Mouse (Mus musculus) cerebellum, adult 18-20 months (tissue): ENCODE results near the gene Mob3c.

Experiments used
- DNase-seq, 2 experiments: peaks; one replicate each; pipeline ENCODE4 v3.0.0; 2021

The Mob3c gene

DNA sequence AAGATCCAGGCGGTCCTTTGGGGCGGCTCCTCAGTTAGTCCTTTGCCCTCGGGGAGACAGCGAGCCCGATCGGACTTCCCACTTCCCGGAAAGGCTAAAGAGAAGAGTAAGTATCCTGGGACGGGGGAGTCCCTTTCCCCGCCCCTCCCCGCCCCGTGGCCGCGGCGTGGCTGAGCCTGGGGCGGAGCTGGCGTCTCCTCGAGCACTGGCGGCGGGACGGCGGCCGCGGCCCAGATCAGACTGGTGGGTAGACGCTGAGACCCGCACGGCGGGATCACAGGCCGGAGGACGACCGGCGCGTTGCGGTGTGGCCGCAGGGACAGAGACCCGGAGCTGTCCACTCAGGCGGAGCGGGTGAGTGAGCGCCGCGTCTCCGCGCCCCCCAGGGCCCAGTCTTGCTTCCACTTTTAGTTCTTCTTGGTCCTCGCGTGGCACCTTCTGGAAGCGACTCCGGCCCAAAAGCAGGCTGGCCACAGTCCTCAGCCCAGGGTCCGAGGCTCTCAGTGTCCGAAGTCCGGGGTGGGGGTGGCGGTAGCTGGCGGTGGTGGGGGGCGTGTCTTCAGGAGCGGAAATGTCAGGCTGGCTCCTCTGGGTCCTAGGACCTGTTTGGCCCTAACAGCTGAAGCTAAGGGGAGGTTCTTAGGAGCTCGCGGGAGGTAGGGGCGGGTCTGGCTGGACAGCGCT lies at the start of gene Mob3c:
Mob3c (plus strand) TSS at position 205 of the 684 bp plus-strand sequence.
- DNase-seq = peak; percentile 72 to 75

DNA sequence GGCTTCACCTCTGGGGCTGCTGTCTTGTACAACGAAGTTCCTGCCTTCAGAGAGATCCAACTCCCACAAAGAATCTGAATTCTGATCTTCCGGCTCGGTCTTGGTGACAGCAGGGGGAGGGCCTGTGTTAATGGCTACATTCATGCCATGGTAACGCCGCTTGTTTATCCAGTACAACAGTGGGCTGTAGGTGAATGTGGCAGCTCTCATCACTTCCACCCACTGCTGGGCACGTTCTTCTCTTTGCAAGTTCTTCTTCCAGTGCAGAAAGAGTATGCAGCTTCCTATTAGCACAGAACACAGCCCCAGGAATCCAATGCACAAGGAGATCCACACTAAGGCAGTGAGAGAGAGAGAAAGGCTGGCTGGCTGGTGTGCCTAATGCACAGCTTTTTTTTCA lies 47.6 kb upstream of the Mob3c start:
- DNase-seq = no peak

DNA sequence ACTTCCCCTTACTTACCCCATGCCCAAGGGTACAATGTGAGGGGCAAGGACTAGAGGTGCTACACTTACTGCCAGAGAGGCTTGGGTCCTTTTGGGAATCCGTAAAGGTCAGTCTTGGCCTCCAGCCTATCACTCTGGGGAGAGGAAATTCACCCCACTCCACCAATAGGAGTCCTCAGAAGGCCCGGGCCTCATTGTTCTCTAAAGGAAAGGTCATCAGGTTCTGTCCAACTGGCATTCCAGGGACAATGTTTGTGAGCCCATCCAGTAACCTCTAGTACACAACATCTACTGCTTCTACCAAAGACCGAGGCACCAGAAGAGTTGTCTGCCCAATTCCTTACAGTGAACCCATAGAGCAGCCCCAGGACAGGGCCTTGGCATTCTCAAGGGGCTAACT lies 47.0 kb upstream of the Mob3c start, which contains the start of gene Tex38:
Tex38 (minus strand) TSS at position 101 of the 400 bp plus-strand sequence.
- no peak for DNase-seq

DNA sequence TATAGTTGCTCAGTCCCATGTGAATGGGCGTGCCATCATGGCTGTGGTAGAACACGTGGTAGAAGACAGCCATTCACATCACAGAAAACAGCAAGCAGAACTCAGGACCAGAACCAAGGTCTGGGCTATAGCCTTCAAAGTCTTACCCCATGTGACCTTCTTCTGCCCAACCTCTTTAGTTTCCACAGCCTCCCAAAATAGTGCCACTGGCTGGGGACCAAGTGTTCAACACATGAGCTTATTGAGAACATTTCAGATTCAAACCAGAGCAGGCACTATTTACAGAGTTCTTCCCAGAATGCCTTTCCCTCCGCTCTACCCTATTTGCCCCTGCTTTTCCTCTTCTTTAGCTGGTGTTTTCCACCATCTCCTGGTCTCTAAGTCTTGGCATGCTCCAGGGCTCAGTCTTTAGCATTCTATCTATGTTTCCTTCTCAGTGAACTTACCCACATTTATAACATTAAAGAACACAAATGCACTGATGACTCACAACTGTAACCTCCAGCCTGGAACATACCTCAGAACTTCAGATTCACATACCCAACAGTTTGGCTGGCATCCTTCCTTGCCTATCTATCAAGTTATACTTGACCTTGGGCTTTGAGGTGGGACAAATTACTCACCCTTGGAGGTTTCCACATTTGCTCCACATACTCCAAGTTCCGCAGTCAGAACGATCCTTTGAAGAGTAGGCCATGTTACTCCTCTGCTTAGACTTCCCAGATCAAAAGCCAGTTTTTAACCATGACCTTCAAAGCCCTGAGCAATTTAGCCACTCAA lies 45.7 kb upstream of the Mob3c start:
- no peak for DNase-seq

DNA sequence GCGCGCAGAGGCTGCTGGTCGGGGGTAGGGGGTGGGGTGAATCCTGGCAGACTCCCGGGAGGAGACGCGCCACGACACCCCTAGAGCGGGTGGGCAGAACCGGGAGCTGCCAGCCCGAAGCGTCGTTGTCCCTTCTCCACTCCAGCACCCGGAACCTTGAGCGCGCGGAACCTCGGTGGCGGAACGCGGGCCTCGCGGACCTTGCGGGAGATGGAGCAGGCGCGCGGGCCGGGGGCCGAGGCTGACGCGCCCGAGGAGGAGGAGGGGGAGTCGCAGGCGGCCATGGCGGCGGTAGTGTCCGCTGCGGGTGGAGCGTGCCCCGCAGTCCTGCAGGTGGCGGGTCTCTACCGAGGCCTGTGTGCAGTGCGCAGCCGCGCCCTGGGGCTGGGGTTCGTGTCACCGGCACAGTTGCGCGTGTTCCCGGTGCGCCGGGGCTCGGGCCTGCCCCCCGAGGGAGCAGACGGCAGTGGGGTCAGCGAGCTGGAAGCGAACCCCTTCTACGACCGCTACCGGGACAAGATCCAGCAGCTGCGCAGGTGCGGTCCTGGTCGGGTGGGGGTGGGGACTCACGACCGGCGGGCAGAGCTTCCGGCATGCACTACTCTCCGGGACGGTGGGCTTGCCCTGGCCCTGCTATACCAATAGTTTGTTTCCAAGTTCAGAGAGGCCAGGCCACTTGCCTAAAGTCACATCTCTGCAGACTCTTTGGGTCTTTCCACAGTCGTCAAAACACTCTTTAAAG lies 43.0 kb upstream of the Mob3c start, which contains the start of gene Atpaf1:
Atpaf1 (plus strand) TSS at position 44 of the 742 bp plus-strand sequence.
- DNase-seq = peak; percentile 73 to 87

DNA sequence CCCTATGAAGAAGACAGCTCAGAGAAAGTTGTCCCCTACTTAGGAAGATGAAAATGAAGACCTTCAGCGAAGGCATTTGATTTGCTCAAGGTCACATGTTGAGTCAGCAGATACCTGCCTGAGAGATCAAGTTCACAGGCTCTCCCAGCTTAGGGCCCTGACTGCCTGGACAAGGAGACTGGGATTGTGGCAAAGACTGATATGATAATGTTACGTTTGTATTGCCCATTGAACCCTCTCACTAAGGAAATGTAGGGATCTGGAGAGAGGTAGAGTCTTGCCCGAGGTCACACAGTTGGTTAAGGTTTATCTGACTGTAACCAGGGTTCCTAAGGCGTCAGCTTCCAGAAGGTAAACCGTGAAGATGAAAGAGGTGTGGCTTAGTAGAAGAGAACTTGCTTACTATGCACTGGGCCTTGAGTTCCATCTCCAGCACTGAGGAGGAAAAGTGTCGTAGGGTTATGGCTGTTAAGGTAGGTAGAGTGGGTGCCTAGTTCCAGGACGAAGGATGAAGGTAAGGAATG lies 42.3 kb upstream of the Mob3c start:
- DNase-seq = no peak

DNA sequence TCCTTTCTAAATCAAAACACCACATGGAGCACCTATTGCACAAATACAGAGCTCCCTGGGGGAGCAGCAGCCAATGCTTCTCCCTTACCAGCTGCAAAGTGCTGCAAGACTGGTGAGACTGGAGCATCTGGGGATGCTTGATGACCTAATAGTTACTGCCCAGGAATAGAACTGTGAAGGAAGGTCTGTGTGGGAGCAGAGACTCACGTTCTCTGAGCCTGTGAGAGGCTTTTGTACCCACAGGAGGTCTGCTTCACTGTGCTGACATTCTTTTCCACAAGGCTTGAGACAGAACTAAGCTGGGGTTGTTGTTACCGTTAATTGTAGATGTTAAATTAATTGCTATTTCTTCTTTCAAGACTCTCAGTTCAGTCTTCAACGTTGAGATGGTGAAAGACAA lies 37.0 kb upstream of the Mob3c start:
- DNase-seq = no peak

DNA sequence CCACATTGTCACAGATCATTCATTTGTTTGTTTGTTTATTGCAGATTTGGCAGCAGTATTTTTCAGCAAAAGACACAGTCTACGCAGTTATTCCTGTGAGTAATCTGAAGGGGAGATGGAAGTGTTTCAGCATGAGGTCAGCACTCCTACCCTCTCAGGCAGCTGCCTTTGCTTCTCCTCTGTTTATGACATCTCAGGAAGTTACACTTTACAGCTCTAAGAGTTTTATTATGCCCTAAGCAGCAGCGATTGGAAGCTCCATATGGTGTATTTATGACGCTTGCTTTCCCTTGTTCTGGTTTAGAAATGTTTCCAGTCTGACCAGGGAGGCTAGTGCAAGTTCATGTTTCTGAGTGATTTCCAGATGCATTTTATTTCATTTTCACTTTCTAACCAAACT lies 32.5 kb upstream of the Mob3c start:
- DNase-seq = no peak

DNA sequence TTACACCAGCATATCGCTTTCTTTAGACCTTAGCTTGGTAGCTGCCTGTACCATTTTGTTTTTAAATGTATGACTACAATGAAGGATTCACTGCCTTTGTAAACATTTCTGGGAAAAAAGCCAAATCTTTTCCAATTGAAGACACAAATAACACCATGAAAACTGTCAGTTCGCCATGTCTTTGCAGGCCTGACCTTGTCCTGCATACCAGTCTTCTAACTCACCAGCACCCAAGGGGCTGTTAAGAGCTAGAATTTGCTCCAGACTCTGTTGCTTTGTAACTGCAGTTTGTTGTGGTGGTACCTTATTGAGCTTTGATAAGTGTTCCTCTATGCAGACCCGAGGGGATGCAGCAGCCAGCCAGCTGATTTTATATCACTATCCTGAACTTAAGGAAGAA lies 27.9 kb upstream of the Mob3c start:
- no peak for DNase-seq

DNA sequence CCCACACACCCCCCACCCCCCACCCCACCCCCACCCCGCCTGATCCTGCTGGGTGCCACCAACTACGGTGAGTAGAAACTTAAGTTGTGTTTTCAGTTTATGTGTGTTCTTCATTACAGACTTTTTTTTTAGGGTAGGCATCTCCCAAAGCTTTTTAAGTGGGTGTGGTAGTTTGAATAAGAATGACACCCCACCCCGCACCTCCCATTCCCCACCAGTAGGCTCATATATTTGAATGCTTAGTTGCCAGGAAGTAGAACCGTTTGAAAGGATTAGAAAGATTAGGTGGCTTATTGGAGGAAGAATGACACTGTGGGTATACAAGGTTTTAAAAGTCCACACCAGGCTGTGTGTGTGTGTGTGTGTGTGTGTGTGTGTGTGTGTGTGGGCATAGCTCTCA lies 15.6 kb upstream of the Mob3c start:
- DNase-seq = no peak

DNA sequence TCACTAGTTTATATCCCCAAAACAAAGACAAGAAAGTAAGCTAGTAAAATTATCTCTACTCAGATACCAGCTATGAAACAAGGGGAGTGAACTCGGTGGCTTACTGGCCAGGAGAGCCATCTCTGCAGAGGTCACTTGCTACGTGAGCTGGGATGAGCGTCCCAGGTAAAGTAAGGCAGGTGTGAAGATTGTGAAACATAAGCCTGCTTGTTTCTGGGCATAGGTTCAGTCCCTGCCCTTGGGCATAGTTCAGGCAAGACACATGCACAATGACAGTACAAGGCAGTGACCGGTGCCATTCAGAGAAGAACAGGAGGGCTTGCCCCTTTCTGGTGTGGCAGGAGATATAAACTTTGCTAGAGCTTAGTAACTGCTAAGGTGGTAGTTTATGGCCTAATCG lies 12.3 kb upstream of the Mob3c start:
- no peak for DNase-seq

DNA sequence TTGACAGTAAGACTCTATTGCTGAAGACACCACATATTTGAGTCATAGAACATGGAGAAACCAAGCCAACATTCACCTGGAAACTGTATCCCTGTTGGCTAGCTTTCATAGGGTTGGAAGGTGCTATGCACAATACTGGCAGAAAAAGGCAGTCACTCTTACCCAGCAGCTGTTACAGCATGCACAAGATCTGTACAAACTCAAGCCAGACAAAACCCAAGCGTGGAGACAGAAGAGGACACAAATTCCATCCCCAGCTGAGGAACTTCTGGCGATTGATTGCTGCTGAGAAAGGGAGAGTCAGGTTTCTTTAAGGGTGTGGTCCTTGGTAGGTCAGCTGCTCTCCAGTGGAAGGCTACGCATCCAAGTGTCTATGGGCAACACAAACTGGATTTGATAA lies 7.7 kb upstream of the Mob3c start:
- DNase-seq = no peak

DNA sequence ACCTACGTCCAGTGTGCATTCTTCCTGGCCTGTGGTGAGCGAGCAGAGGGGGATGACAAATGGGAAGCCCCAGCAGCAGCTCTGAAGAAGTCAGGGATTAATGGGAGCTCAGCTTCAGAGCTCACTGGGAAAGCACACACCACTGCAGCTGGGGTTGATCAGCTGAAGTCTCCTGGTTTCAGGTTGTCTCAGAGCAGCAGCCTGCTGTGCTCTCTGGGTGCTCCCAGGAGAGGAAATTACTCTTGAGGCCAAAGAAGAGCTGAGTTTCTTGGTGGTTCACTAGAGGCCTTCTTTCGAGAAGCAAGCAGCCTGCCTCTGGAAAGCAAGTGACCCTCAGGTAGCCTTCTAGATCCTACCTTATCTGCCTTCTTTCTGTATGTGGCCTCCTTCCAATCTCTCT lies 6.9 kb upstream of the Mob3c start:
- DNase-seq = no peak

DNA sequence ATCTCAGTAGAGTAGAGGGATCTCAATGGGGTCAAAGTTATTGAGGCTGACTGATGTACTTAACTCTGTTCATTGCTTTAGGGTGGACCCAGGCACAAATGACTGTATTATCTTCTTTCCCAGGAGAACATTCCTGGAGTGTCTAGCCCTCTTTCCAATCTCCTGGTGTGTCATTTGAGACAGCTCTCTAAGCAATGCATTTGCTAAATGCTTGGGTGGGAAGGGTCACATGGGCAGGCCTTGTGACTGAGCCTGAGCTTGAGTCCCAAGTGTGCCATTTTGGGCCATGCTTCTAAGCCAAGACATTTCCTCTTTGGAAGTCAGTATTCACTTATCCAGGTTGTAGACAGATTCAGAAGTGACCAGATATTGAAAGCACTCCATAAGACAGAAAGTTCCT lies 6.5 kb upstream of the Mob3c start:
- DNase-seq = no peak

DNA sequence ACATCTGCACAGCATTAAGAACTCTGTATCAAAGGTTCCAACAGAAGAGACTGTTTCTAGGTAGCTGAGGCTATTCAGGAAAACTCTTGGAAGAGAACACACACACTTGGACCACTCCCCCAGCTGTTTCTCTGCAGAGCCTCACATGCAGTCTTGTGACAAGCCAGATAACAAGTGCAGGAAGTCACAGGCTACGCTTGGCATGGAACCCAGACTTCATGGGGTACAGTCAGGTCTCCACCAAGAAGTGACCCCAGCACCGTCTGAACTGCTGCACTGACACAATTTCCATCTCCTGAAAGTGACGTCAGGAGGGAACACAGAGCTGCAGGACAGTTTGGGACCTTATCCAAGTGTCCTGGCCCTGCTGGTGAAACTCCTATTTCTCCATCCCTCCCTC lies 6.0 kb upstream of the Mob3c start:
- no peak for DNase-seq

DNA sequence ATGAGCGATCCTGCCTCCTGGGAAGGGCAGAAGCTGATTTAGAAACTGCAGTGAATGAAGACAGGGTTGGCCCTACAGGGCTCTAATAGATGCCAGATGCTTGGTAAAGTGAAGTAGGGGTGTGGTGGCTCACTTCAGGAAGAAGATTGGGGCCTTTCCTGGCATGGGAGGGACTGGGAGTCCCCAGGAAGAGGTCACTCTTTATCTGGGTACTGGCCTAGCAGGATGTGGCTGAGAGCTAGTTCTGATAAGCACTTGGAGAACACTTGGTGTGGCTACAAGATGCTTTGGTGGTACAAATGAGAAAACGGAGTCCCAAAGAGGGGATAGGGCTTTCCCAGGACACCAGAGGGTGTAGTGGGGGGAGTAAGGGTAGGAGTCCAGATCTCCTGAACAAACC lies 3.7 kb upstream of the Mob3c start:
- DNase-seq = no peak

DNA sequence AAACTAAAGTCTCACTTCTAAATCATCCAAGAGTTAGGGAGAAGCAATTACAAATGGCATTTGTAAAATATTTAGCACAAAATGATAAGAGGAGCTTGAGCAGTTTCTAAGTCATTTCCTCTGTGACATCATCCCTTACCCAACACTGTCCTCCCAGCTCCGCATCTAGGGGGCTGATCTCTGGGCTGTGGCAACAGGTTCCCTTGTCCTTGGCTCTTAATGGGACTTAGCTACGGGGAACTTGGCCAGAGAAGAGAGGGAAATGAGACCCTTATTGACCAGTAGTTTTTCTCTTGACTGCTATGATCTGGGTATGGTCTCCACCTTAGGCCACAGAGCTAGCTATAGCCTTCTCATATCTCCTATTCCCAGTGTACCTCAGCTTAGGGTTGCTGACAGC lies 2.6 kb upstream of the Mob3c start:
- DNase-seq = no peak

DNA sequence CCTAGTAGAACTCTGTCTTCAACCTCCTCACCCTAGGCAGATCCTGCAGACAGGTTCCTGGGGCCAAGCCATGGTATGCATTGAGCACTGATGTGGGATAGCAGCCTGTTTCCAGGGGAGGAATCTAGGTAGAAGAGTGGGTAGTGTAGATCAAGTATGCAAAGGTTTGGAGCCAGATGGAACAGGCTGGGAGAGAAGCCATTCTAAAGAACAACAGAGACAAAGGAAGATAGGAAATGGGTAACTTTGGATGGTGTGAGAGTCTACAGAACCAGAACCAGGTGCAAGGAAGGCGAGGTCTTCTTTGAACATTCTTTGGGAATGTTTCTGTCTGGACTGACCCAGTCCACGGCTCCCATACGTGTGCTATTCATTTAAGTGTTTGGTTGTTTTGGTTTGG lies 826 bp upstream of the Mob3c start:
- DNase-seq = no peak

DNA sequence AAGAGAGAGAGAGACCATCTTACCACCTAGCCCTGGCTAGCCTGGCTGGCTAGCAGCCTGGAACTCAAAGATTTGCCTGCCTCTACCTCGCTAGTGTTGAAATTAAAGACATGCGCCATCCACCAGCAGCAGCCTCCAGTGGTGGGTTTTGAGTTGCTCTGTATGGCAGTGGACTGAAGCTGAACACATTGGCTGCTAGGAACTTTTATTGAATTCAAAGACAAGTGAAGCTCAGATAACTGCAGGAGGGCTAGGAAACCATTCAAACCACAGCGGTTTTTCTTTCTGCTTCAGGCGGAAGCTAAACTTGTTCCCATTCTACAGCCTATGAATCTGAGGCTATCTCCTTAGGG lies 381 bp upstream of the Mob3c start:
- no peak for DNase-seq

DNA sequence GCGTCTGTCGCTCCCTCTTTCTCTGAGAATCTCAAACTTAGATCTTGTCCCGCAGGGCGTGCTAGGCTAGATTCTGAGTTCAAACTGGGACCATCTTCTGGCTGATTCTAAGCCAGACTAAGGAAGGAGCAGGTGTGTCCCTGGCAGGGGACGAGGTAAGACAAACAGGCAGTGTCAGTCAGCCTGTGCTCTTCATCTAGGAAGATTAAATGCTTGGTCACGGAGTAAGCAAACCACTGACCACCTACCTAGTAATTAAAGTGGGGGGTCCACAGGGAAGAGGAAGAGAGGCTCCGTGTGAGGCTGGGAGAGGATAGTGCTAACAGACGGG lies 645 bp downstream of the Mob3c start:
- no peak for DNase-seq

DNA sequence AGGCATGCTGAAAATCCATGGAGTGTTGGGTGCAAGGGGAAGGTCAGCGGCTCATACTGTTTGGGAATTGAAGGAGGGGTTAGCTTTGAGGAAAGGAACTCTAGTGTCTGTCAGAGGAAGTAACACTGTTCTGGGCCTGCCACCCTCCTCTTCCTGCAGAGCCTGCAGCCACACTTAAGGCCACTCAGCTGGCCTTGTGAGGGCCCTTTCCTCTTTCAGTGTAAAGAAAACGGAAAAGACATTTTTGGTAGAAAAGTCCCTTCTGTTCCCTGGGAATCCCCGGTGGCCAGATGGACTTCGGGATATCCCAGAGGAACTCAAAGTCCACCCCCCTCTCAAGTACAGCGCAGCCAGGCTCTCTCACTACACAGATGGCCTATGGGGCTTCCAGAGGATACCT lies 2.6 kb downstream of the Mob3c start:
- no peak for DNase-seq

DNA sequence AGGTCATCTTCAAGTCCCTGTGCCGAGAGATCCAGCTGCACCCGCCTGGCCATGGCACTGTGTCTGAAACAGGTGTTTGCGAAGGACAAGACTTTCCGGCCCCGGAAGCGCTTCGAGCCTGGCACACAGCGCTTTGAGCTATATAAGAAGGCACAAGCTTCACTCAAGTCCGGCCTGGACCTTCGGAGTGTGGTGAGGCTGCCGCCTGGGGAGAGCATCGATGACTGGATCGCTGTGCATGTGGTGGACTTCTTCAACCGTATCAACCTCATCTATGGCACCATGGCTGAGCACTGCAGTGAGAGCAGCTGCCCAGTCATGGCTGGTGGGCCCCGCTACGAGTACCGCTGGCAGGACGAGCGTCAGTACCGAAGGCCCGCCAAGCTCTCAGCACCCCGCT lies 3.3 kb downstream of the Mob3c start:
- DNase-seq = no peak

DNA sequence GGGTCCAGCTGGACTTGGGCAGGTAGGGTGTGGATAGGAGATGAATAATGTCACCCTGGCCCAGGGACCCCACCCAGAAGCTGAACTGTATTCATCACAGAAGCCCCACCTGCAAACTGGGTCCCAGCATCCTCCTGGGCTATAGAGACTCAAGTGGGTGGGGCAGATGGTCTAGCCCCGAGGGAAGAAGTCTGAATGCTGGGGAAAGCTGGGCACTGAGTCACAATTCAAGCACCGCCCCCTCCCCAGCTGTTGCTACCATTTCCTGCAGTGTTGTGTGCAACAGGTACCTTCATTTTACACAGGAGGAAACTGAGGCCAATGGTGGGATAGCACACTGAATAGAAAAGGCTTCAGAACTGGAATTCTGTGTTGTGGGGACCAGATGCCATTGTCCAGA lies 4.1 kb downstream of the Mob3c start:
- no peak for DNase-seq

DNA sequence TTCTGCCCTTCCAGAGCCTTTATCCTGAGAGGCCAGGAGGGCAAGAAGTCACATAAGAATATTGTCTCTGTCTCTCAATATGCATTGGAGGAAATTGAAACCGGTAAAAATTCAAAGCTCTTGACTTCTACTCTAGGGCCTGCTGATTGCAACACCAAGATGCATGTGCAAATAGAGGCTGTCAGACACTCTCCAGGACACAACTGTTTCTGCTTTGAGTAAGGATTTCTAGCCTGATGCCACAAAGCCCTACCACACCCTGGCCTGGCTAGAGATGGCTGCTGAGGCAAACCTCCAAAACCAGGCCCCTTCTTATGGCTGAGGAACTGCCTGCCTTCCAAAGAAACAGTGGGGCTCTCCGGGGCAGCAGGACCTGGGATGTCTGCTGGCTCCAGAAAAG lies 7.7 kb downstream of the Mob3c start:
- DNase-seq = no peak
